Mouse (Mus musculus): Measurements from ENCODE around the gene Dctn5. TPM values are rescaled to one million over a fixed set of nuclear protein-coding genes. Genes with fewer than 3 reads are reported as not detected.
"Not testable (repeated sequence)": the region's sequence is repeated elsewhere in the genome, so short reads cannot be mapped to it uniquely, and the experiment has no call there.

Dctn5 gene
- polyA plus RNA-seq (2011; ENCODE audit: insufficient read length, low read depth, missing spikeins): 80.2 and 83.0 TPM in 2 replicates

- H3K27ac ChIP-seq (ENCODE audit: insufficient read depth, low read length): peak within 1 kb of the TSS; percentile 17; the same call in 1 of the 2 replicates
- TF ChIP-seq CTCF (IDR thresholded peaks at IDR 0.05; ENCODE audit: borderline replicate concordance, insufficient read depth, low read length): no peak
- peak; percentile 94 for TF ChIP-seq POLR2A (IDR thresholded peaks at IDR 0.05; ENCODE audit: low read depth, low read length)
- H3K4me1 ChIP-seq (ENCODE audit: control insufficient read depth, insufficient read depth, low read length): no peaks in the 10 kb centered on the region
- peak within 1 kb of the TSS; percentile 90 for H3K4me3 ChIP-seq (ENCODE audit: insufficient read depth, low read length)
Measured at GRCm38 (mm10) chr7:122132497-122133337, at the start of gene Dctn5, which contains the start of gene Palb2. TSS of gene Dctn5 (plus strand) at chr7:122133041. TSS of gene Palb2 (minus strand) at chr7:122132985.

- TF ChIP-seq CTCF (IDR thresholded peaks at IDR 0.05; ENCODE audit: borderline replicate concordance, insufficient read depth, low read length): no peak
- Histone ChIP-seq H3K27ac (ENCODE audit: insufficient read depth, low read length) (no peak overlapping the region), H3K4me1 (ENCODE audit: control insufficient read depth, insufficient read depth, low read length) (no peaks in the 10 kb centered on the region), H3K4me3 (ENCODE audit: insufficient read depth, low read length) (no peak overlapping the region)
Measured at GRCm38 (mm10) chr7:122087195-122087982, 45.5 kb upstream of the Dctn5 start.

- Histone ChIP-seq H3K4me1 (ENCODE audit: control insufficient read depth, insufficient read depth, low read length) (peaks cover 2% of the 10 kb centered on the region), H3K4me3 (ENCODE audit: insufficient read depth, low read length) (no peak overlapping the region), H3K27ac (ENCODE audit: insufficient read depth, low read length) (no peak overlapping the region)
- no peak for TF ChIP-seq POLR2A (IDR thresholded peaks at IDR 0.05; ENCODE audit: low read depth, low read length)
- no peak for TF ChIP-seq CTCF (IDR thresholded peaks at IDR 0.05; ENCODE audit: borderline replicate concordance, insufficient read depth, low read length)
Measured at GRCm38 (mm10) chr7:122094564-122095330, 38.1 kb upstream of the Dctn5 start.

GRCm38 (mm10) chr7:122098009-122098408, 34.8 kb upstream of the Dctn5 start:
- peaks cover 6% of the 10 kb centered on the region for H3K4me1 ChIP-seq (ENCODE audit: control insufficient read depth, insufficient read depth, low read length)
- no peak overlapping the region for H3K4me3 ChIP-seq (ENCODE audit: insufficient read depth, low read length)
- H3K27ac ChIP-seq (ENCODE audit: insufficient read depth, low read length): no peak overlapping the region
- no peak for TF ChIP-seq CTCF (IDR thresholded peaks at IDR 0.05; ENCODE audit: borderline replicate concordance, insufficient read depth, low read length)

- TF ChIP-seq POLR2A (IDR thresholded peaks at IDR 0.05; ENCODE audit: low read depth, low read length) (no peak), CTCF (IDR thresholded peaks at IDR 0.05; ENCODE audit: borderline replicate concordance, insufficient read depth, low read length) (peak; percentile 37; the same call in 1 of the 2 replicates)
- peaks cover 6% of the 10 kb centered on the region for H3K4me1 ChIP-seq (ENCODE audit: control insufficient read depth, insufficient read depth, low read length)
- no peak overlapping the region for H3K27ac ChIP-seq (ENCODE audit: insufficient read depth, low read length)
Measured at GRCm38 (mm10) chr7:122099222-122099621, 33.6 kb upstream of the Dctn5 start.

GRCm38 (mm10) chr7:122101014-122101746, 31.7 kb upstream of the Dctn5 start:
- peak overlapping the region; percentile 99 for H3K4me3 ChIP-seq (ENCODE audit: insufficient read depth, low read length)
- not testable (repeated sequence) for H3K27ac ChIP-seq (ENCODE audit: insufficient read depth, low read length); H3K4me1 ChIP-seq (ENCODE audit: control insufficient read depth, insufficient read depth, low read length)

More at GRCm38 (mm10) chr7:122099222-122099621, 33.6 kb upstream of the Dctn5 start:
- no peak overlapping the region for H3K4me3 ChIP-seq (ENCODE audit: insufficient read depth, low read length)

- Histone ChIP-seq H3K4me1 (ENCODE audit: control insufficient read depth, insufficient read depth, low read length) (peaks cover 6% of the 10 kb centered on the region), H3K27ac (ENCODE audit: insufficient read depth, low read length) (no peak within 1 kb of the TSS), H3K4me3 (ENCODE audit: insufficient read depth, low read length) (peak within 1 kb of the TSS; percentile 99)
- TF ChIP-seq POLR2A (IDR thresholded peaks at IDR 0.05; ENCODE audit: low read depth, low read length) (peak; percentile 61), CTCF (IDR thresholded peaks at IDR 0.05; ENCODE audit: borderline replicate concordance, insufficient read depth, low read length) (peak; percentile 41; the same call in 1 of the 2 replicates)
Measured at GRCm38 (mm10) chr7:122101747-122102244, 31.0 kb upstream of the Dctn5 start, which contains the start of gene Ndufab1. TSS of gene Ndufab1 (minus strand) at chr7:122101886.

GRCm38 (mm10) chr7:122108206-122108605, 24.6 kb upstream of the Dctn5 start:
- no peak for TF ChIP-seq CTCF (IDR thresholded peaks at IDR 0.05; ENCODE audit: borderline replicate concordance, insufficient read depth, low read length)
- TF ChIP-seq POLR2A (IDR thresholded peaks at IDR 0.05; ENCODE audit: low read depth, low read length): no peak
- no peak overlapping the region for H3K27ac ChIP-seq (ENCODE audit: insufficient read depth, low read length)
- H3K4me3 ChIP-seq (ENCODE audit: insufficient read depth, low read length): no peak overlapping the region
- no peaks in the 10 kb centered on the region for H3K4me1 ChIP-seq (ENCODE audit: control insufficient read depth, insufficient read depth, low read length)

GRCm38 (mm10) chr7:122123518-122123917, 9.3 kb upstream of the Dctn5 start:
- Histone ChIP-seq H3K4me1 (ENCODE audit: control insufficient read depth, insufficient read depth, low read length) (no peaks in the 10 kb centered on the region), H3K27ac (ENCODE audit: insufficient read depth, low read length) (no peak overlapping the region), H3K4me3 (ENCODE audit: insufficient read depth, low read length) (no peak overlapping the region)
- no peak for TF ChIP-seq CTCF (IDR thresholded peaks at IDR 0.05; ENCODE audit: borderline replicate concordance, insufficient read depth, low read length)
- no peak for TF ChIP-seq POLR2A (IDR thresholded peaks at IDR 0.05; ENCODE audit: low read depth, low read length)

All from embryonic fibroblast, embryonic 13.5 days (primary cell).